Mouse (Mus musculus) hindlimb bud, embryonic 11.5 days (tissue): ENCODE results near the gene Gmds.

Source experiments
- DNase-seq: peaks from one replicate; pipeline ENCODE4 v3.0.0-alpha.2; 2012; ENCODE audit warnings: low read depth, low spot score; ENCODE audit errors: extremely low spot score

The Gmds gene

DNA sequence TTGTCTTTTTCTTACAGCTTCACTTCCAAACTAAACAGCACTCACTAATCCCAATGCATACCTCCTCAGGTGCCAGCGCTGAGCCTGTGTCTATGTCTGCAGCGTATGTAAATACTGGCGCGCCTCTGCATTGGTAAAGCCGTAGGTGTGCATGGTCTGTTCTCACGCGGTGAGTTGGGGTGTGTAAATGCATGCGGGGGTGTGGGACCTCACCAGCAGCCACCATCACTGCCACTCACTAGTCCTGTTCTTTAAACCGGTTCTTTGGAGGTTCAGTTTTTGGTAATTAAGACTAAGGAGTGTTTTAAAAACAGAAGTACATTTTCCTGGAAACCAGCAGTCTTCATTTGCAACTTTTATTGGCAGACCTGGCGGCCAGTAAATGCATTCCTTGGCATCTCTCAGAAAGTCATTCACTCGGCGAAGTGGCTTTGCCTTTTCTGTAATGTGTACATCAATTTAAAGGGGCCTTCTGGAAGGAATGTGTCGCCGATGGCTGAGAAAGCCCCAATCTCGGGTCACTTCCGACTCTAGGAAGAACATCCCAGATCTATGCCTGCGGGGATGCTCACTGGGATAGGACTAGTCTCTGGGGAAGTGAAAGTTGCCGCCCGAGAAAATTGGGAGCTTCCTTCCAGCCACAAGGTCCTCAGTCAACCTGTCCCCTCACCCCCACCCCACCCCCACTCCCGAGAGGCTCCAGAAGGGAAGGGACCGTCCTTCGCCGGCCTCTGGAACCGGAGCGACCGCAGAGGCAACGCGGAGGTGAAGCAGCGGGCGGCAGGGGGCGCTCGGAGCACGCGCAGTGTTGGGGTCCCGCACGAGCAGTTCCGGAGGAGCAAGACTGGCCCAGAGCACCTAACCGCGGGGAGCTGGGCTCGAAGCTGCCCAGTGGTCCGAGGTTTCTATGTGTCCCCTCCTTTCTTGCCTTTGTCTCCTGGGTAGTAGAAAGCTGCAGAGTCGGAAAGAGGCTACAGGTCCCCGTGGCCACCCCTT lies 537.7 kb downstream of the Gmds start:
- DNase-seq: no peak

DNA sequence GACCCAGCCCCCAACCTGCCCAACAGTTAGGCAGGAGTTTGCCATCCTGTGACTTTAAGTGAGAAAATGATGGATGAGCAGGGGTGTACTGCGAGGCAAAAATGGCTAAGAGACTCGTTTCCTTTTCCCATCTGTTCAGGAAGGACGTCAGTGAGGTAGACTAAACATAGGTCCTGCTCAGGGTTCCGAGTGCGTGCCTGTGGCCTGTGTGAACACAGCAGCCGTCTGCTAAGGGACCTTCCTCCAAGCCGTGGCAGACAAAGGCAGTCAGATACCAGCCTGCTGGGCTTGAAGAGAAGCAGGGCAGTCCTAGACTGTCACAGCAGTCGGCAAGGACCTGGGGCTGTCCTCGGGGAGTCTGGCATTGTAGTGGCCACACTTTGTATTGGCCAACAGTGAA lies 540.5 kb downstream of the Gmds start:
- no peak for DNase-seq

DNA sequence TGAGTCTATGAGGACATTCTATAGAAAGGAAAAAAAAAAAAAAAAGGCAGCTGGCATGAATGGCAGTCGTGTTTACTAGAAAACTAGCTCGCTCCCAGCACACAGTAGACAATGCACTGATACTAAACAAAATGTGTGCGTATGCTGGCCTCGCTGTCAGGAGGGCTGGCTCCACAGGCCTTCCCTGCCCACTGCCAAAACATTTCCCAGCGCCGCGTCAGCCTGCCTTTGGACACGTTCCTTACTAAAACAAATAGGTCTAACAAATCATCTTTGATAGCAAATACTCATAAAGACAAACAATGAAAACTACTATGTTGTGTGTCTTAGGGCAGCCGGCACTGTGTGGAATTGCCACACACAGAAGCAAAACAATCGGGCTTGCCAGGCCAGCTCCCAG lies 541.2 kb downstream of the Gmds start:
- no peak for DNase-seq

DNA sequence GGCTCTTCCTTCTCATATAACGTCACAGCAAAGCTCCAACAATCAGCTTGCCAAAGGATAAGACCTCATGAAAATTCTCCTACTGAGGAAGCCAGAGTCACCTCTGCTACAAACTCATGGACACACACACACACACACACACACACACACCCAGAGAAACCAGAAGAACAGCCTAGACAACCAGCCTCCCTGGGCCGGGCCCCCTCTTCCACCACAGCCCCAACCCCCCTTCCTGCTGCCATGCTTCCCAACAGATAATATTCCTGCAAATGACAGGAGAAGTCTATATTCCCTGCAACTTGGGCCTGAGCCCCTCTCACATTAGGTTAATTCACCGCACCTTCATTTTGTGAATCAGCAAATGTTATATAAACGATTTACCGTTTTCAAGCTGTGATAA lies 545.4 kb downstream of the Gmds start:
- DNase-seq: no peak

DNA sequence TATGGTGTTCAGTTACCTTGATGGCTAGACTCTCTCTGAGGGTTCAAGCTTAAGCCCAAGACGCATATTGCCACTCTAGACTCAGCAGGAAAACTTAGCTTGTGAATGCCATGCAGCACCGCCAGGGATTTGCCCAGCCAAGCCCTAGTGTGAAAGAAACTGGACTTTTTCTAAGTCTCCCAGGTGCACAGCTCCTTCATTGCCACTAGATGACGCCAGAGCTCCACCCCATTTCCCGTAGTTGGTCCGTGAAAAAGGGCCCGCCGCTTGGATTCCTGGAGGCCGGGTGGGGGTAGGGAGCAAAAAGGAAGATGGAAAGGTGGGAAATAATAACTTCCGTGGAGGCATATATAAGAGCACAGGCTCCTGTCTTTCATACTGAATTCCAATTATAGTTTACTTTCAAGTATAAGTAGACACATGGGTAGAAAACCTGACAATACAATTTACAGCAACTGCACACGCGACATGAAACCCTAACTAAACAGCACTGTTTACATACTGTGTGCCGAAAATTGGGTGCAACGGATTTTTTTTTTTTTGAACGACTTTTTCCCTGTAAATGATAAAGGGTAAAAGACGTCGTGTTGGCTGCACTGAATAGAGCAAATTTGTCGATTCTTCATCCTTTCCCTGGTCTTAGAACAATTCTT lies 545.9 kb downstream of the Gmds start:
- no peak for DNase-seq

DNA sequence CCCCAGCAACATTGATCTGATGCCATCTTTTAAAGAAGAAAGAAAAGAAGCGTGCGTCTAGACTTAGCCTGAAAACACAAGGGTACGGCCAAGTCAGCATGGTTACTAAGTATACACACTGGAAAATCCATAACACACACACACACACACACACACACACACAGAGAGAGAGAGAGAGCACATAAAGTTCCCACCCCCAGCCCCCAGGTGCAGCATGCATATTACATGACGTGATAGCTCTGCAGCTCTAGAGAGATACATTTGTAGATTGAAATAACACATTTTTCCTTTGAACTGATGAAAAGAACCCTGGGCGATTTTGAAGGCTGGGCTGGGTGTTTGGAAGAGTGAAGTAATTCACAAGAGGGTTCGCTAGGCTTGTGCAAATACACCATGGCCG lies 553.8 kb downstream of the Gmds start:
- DNase-seq: no peak

DNA sequence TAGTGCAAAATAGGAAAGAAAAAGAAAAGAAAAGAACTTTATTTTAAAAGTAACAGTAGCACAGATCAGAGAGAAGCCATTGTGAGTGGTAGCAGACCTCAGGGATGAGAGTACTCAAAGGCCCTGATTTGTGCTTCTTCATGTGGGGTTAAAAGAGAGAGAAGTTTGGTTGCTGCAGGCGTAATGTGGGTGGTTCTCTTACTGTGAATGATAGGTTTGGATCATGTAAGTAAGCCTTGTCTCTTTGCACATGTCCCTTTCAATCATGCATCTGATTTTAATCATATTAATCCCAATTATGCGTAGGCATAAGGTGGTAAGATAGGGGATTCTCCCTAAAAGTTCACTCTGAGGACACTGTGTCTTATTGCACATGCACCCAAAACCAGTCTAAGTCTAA lies 556.5 kb downstream of the Gmds start:
- DNase-seq: no peak

DNA sequence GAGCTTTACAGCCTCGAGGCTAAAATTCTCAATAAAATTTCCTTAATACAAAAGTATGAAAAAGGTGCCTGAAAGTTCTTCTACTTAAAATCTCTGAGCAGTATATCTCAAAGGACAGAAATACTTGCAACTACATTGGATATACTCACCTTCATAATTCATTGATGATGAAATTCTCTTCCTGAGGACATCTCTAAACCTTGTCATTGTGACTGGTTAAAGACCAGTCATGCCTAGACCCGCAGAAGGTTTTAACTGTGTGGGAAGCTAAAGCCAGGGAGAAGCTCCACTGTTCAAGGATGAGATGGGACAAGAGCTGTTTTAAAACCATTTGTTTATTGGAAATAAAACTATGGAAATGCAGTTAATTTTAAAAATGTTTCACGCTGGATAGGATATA lies 558.2 kb downstream of the Gmds start:
- DNase-seq: no peak

DNA sequence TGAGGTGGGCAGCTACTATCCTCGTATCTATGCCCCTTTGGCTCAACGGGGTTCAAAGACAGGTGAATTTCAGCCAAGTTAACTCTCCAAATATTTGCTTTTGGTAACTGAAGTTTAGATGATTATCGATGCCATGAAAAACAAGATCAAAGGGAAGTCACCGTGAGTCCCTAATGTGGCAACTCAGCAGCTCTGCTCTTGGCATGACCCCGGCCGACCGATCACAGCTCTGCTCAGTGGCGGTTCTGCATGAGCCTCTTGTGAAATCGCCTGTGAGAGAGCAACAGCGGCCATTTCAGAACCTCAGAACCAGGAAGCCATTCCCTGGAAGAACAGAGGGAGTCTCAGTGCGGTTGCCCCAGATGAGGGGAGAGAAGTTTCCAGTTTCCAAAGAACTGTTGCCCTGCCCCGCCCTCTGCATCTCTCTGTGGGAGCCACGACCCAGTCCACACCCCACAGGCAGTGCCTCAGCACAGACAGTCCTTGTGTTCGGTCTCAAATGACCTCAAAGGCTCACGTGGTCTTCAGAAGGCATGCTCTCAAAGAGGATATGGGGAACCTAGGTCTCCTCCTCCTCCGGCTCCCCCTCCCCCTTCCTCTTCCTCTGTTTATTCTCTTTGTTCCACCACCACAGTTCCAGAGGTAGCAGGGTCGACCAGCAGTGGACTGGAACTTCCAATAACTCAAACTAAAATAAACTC lies 559.1 kb downstream of the Gmds start:
- DNase-seq: no peak

DNA sequence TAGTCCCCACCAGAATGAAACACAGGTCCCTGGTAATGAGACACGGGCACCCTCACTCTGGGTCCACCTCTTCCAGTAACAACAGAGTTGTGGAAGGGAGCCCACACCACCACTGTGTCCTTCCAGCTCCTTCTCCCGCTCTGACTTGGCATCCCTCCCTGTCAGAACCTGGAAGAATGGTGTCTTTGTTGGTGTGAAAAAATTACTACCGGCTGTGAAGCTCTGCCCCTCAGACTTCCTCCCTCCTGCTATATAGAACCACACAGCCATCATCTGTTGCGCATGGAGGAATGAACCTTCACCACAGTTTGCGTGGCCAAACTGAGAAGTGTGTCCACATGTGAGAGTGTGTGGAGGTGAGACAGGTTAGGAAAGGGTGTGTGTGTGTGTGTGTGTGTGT lies 562.8 kb downstream of the Gmds start:
- DNase-seq: no peak

DNA sequence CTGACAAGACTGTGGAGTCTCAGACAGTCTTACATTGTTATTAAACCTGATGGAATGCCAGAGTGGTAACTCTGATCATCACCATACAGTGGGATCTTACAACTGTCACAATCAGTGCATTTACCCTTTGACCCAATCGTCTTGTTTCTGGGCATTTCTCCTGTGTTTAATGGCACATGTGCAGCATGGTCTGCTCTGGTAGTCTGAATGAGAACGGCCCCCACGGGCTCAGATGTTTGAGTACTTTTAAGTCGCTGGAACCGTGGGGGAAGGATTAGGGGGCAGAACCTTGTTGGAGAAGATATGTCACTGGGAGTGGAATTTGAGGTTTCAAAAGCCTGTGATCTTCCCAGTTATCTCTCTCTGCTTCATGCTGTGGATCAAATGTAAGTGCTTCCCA lies 565.7 kb downstream of the Gmds start:
- DNase-seq: no peak
